Mouse (Mus musculus) urinary bladder, adult 18-20 months (tissue): ENCODE measurements around the gene Dusp1.

Experiments
- DNase-seq, 2 experiments: peaks; one replicate each; pipeline ENCODE4 v3.0.0; 2022; ENCODE audit warnings: low spot score in 2 of 2, mixed read lengths in 2 of 2

The Dusp1 gene

GRCm38 (mm10) chr17:26524316-26524715 is 37.6 kb downstream of the Dusp1 start:
- no peak for DNase-seq

- no peak for DNase-seq
Observed at GRCm38 (mm10) chr17:26522711-26523110, 39.2 kb downstream of the Dusp1 start.

GRCm38 (mm10) chr17:26518306-26518705 is 43.6 kb downstream of the Dusp1 start:
- no peak for DNase-seq

GRCm38 (mm10) chr17:26515675-26516074 is 46.3 kb downstream of the Dusp1 start:
- DNase-seq, result no peak

- no peak for DNase-seq
Observed at GRCm38 (mm10) chr17:26514581-26515030, 47.3 kb downstream of the Dusp1 start.

- no peak for DNase-seq
Observed at GRCm38 (mm10) chr17:26513459-26514290, 48.3 kb downstream of the Dusp1 start.

- no peak for DNase-seq
Observed at GRCm38 (mm10) chr17:26512961-26513360, 49.0 kb downstream of the Dusp1 start.

GRCm38 (mm10) chr17:26511816-26512774 is 49.8 kb downstream of the Dusp1 start:
- DNase-seq, result peak in 1 of 2 experiments; percentile 72

GRCm38 (mm10) chr17:26511256-26511655 is 50.7 kb downstream of the Dusp1 start:
- DNase-seq, result no peak

GRCm38 (mm10) chr17:26510146-26511045 is 51.5 kb downstream of the Dusp1 start:
- DNase-seq, result no peak

GRCm38 (mm10) chr17:26508961-26509771 is 52.8 kb downstream of the Dusp1 start:
- DNase-seq, result no peak

- peak; percentile 93 to 94 for DNase-seq
Observed at GRCm38 (mm10) chr17:26508345-26508960, 53.5 kb downstream of the Dusp1 start.

- DNase-seq, result peak; percentile 72 to 78
Observed at GRCm38 (mm10) chr17:26507966-26508344, 54.0 kb downstream of the Dusp1 start.

GRCm38 (mm10) chr17:26506997-26507871 is 54.7 kb downstream of the Dusp1 start:
- peak in 1 of 2 experiments; percentile 50 for DNase-seq

GRCm38 (mm10) chr17:26506031-26506641 is 55.8 kb downstream of the Dusp1 start:
- DNase-seq, result no peak

GRCm38 (mm10) chr17:26505181-26505581 is 56.7 kb downstream of the Dusp1 start:
- DNase-seq, result no peak

- peak in 1 of 2 experiments; percentile 71 for DNase-seq
Observed at GRCm38 (mm10) chr17:26503981-26504671, 57.8 kb downstream of the Dusp1 start.
